Mouse (Mus musculus) MEL (cell line): Measurements from ENCODE around the gene Maml3. TPM values are rescaled to one million over a fixed set of nuclear protein-coding genes. Genes with fewer than 3 reads are reported as not detected.

Experiments
- DNase-seq: peaks from one replicate; pipeline ENCODE4 v3.0.0; 2011; ENCODE audit warnings: low read depth, low spot score
- H3K27ac ChIP-seq: 2 replicates; pipeline ENCODE4 v1.5.1; 2012; ENCODE audit warnings: low read depth, mild to moderate bottlenecking, control low read depth, low read length, moderate library complexity; ENCODE audit not compliant: control insufficient read depth
- H3K27me3 ChIP-seq, 2 experiments: fragments of 150-350 bp in 1 of 2; sonication (generic) in 1 of 2; 2 replicates each; pipeline ENCODE4 v1.6.1; 2012; ENCODE audit warnings: low read length in 2 of 2, mild to moderate bottlenecking in 2 of 2, improper control_type of control experiment in 1 of 2, moderate library complexity in 1 of 2; ENCODE audit not compliant: insufficient read depth in 2 of 2, control insufficient read depth in 1 of 2
- H3K36me3 ChIP-seq, 2 experiments: 2 replicates each; pipeline ENCODE4 v1.6.1; 2012 to 2014; ENCODE audit warnings: low read length in 2 of 2, improper control_type of control experiment in 1 of 2, inconsistent platforms in 1 of 2, mild to moderate bottlenecking in 1 of 2; ENCODE audit not compliant: insufficient read depth in 2 of 2, control insufficient read depth in 1 of 2
- H3K4me1 ChIP-seq, 2 experiments: fragments of 150-350 bp in 1 of 2; sonication (generic) in 1 of 2; 2 replicates each; pipeline ENCODE4 v1.6.1; 2012; ENCODE audit warnings: low read length in 2 of 2, improper control_type of control experiment in 1 of 2, mild to moderate bottlenecking in 1 of 2; ENCODE audit not compliant: insufficient read depth in 2 of 2, control insufficient read depth in 1 of 2
- H3K4me3 ChIP-seq, 2 experiments: fragments of 150-350 bp in 1 of 2; sonication (generic) in 1 of 2; 2 replicates each; pipeline ENCODE4 v1.5.1; 2012; ENCODE audit warnings: low read depth in 2 of 2, low read length in 2 of 2, mild to moderate bottlenecking in 2 of 2, moderate library complexity in 2 of 2, control low read depth in 1 of 2, improper control_type of control experiment in 1 of 2; ENCODE audit not compliant: control insufficient read depth in 1 of 2, insufficient read depth in 1 of 2
- H3K79me2 ChIP-seq: 2 replicates; pipeline ENCODE4 v1.6.1; 2012; ENCODE audit warnings: mild to moderate bottlenecking, low read length, moderate library complexity; ENCODE audit not compliant: control insufficient read depth, poor library complexity, insufficient read depth
- H3K9ac ChIP-seq: 2 replicates; pipeline ENCODE4 v1.6.1; 2012; ENCODE audit warnings: low read depth, mild to moderate bottlenecking, control low read depth, low read length, moderate library complexity; ENCODE audit not compliant: control insufficient read depth, poor library complexity, severe bottlenecking
- H3K9me3 ChIP-seq: fragments of 150-350 bp; sonication (generic); replicated peaks from 2 replicates; pipeline ENCODE4 v1.6.1; 2012; ENCODE audit warnings: mild to moderate bottlenecking, low read length, improper control_type of control experiment, moderate library complexity; ENCODE audit not compliant: insufficient read depth
- CTCF ChIP-seq, 3 experiments: IDR thresholded peaks in 2 of 3; conservative IDR thresholded peaks in 1 of 3; 2 replicates each; pipeline ENCODE4 v1.5.1; 2011 to 2012; ENCODE audit warnings: low read length in 3 of 3, low read depth in 2 of 3, mild to moderate bottlenecking in 2 of 3, improper control_type of control experiment in 1 of 3, inconsistent platforms in 1 of 3, mixed read lengths in 1 of 3, moderate library complexity in 1 of 3; ENCODE audit not compliant: control insufficient read depth in 1 of 3, insufficient read depth in 1 of 3, poor library complexity in 1 of 3, severe bottlenecking in 1 of 3
- E2F4 ChIP-seq: IDR thresholded peaks from 2 replicates; pipeline ENCODE4 v1.6.1; 2011; ENCODE audit warnings: low read depth, low read length, improper control_type of control experiment, borderline replicate concordance
- ELF1 ChIP-seq: IDR thresholded peaks from 2 replicates; pipeline ENCODE4 v1.6.1; 2014; ENCODE audit warnings: low read depth, mild to moderate bottlenecking, inconsistent platforms, low read length, improper control_type of control experiment, moderate library complexity
- EP300 ChIP-seq, 2 experiments: IDR thresholded peaks; 2 replicates each; pipeline ENCODE4 v1.6.1; 2011; ENCODE audit warnings: improper control_type of control experiment in 2 of 2, low read length in 2 of 2, low read depth in 1 of 2, mild to moderate bottlenecking in 1 of 2
- HCFC1 ChIP-seq: IDR thresholded peaks from 2 replicates; pipeline ENCODE4 v1.6.1; 2012; ENCODE audit warnings: low read depth, mild to moderate bottlenecking, inconsistent platforms, low read length, improper control_type of control experiment, moderate library complexity
- KAT2A ChIP-seq: conservative IDR thresholded peaks from 2 replicates; pipeline ENCODE4 v1.6.1; 2012; ENCODE audit warnings: low read depth, low read length, improper control_type of control experiment, inconsistent platforms
- MAX ChIP-seq: IDR thresholded peaks from 2 replicates; pipeline ENCODE4 v1.6.1; 2011; ENCODE audit warnings: low read length, improper control_type of control experiment
- MEF2A ChIP-seq: IDR thresholded peaks from 2 replicates; pipeline ENCODE4 v1.6.1; 2014; ENCODE audit warnings: low read depth, mild to moderate bottlenecking, inconsistent platforms, low read length, improper control_type of control experiment; ENCODE audit not compliant: poor library complexity, insufficient replicate concordance, severe bottlenecking; ENCODE audit errors: extremely low read depth
- MYC ChIP-seq: IDR thresholded peaks from 2 replicates; pipeline ENCODE4 v1.6.1; 2011; ENCODE audit warnings: low read depth, mild to moderate bottlenecking, low read length, improper control_type of control experiment, moderate library complexity
- NRF1 ChIP-seq: IDR thresholded peaks from 2 replicates; pipeline ENCODE4 v1.6.1; 2014; ENCODE audit warnings: low read depth, mild to moderate bottlenecking, inconsistent platforms, low read length, improper control_type of control experiment, moderate library complexity; ENCODE audit not compliant: poor library complexity, insufficient read depth, severe bottlenecking
- POLR2AphosphoS2 ChIP-seq: IDR thresholded peaks from 2 replicates; pipeline ENCODE4 v1.6.1; 2011; ENCODE audit warnings: low read length, improper control_type of control experiment
- RAD21 ChIP-seq: IDR thresholded peaks from 2 replicates; pipeline ENCODE4 v1.6.1; 2011; ENCODE audit warnings: mild to moderate bottlenecking, low read depth, low read length, improper control_type of control experiment
- TAL1 ChIP-seq: IDR thresholded peaks from 2 replicates; pipeline ENCODE4 v1.6.1; 2012; ENCODE audit warnings: mild to moderate bottlenecking, inconsistent platforms, low read length, moderate library complexity, mixed read lengths
- TCF12 ChIP-seq: IDR thresholded peaks from 2 replicates; pipeline ENCODE4 v1.6.1; 2014; ENCODE audit warnings: low read depth, mild to moderate bottlenecking, inconsistent platforms, low read length, improper control_type of control experiment, moderate library complexity
- UBTF ChIP-seq: IDR thresholded peaks from 2 replicates; pipeline ENCODE4 v1.6.1; 2012; ENCODE audit warnings: low read depth, mild to moderate bottlenecking, inconsistent platforms, low read length, improper control_type of control experiment, moderate library complexity, borderline replicate concordance; ENCODE audit not compliant: insufficient read depth
- ZKSCAN1 ChIP-seq: IDR thresholded peaks from 2 replicates; pipeline ENCODE4 v1.6.1; 2012; ENCODE audit warnings: low read depth, mild to moderate bottlenecking, inconsistent platforms, low read length, improper control_type of control experiment, moderate library complexity
- ZMIZ1 ChIP-seq: IDR thresholded peaks from 2 replicates; pipeline ENCODE4 v1.6.1; 2012; ENCODE audit warnings: low read depth, mild to moderate bottlenecking, inconsistent platforms, low read length, improper control_type of control experiment, moderate library complexity
- polyA plus RNA-seq, 2 experiments: library from polyadenylated mRNA; stranded (reverse) in 1 of 2; unstranded in 1 of 2; fragments of >175 nt in 1 of 2; fragments of >200 nt in 1 of 2; gene quantifications; 2 replicates each; pipeline versions ENCODE4 v1.2.1 to v1.2.4; 2012; ENCODE audit warnings: low replicate concordance in 2 of 2, low read depth in 1 of 2; ENCODE audit not compliant: insufficient read length in 2 of 2, insufficient read depth in 1 of 2, missing spikeins in 1 of 2
- total RNA-seq: library from RNA; depleted of rRNA; stranded (reverse); fragments of 300-350 nt; gene quantifications from 2 replicates; pipeline ENCODE4 v1.2.3, GENCODE M21; 2012

The Maml3 gene
- total and polyA plus RNA-seq, 3 experiments: 2.0 to 4.1 TPM; not detected in 1

- Histone ChIP-seq H3K36me3 (peaks cover 0 to 6% of the 10 kb centered on the region in 2 experiments; a peak in 1 of 4 replicates), H3K9ac (no peak overlapping the region), H3K27me3 (no peaks in the 10 kb centered on the region), H3K27ac (no peak overlapping the region), H3K4me1 (peaks cover 0 to 12% of the 10 kb centered on the region in 2 experiments; a peak in 1 of 4 replicates), H3K79me2 (no peaks in the 10 kb centered on the region), H3K9me3 (no peaks in the 10 kb centered on the region), H3K4me3 (no peak overlapping the region)
- TF ChIP-seq CTCF (IDR thresholded peaks at IDR 0.05 in 2 of 3, conservative IDR thresholded peaks at IDR 0.05 in 1 of 3; ENCODE audit: control insufficient read depth in 1 of 3, insufficient read depth in 1 of 3, low read depth in 2 of 3, low read length in 3 of 3, poor library complexity in 1 of 3, severe bottlenecking in 1 of 3) (no peak), EP300 (IDR thresholded peaks at IDR 0.05; ENCODE audit: low read depth in 1 of 2, low read length in 2 of 2) (no peak), MAX (no peak), TCF12 (no peak)
- no peak for DNase-seq
Measured at GRCm38 (mm10) chr3:51719982-51720381, 384.9 kb downstream of the Maml3 start.

- Histone ChIP-seq H3K4me3 (no peak overlapping the region), H3K9me3 (no peaks in the 10 kb centered on the region), H3K4me1 (peaks cover 0 to 13% of the 10 kb centered on the region in 2 experiments; a peak in 1 of 4 replicates), H3K9ac (no peak overlapping the region), H3K79me2 (no peaks in the 10 kb centered on the region), H3K27ac (no peak overlapping the region), H3K36me3 (peaks cover 0 to 8% of the 10 kb centered on the region in 2 experiments; a peak in 2 of 4 replicates), H3K27me3 (no peaks in the 10 kb centered on the region)
- DNase-seq: peak; percentile 54
- TF ChIP-seq NRF1 (no peak), TAL1 (no peak), KAT2A (no peak)
Measured at GRCm38 (mm10) chr3:51719373-51719772, 385.5 kb downstream of the Maml3 start.

GRCm38 (mm10) chr3:51717909-51718308, 387.0 kb downstream of the Maml3 start:
- no peak overlapping the region for H3K4me3 ChIP-seq
- DNase-seq: no peak

More at GRCm38 (mm10) chr3:51717909-51718308, 387.0 kb downstream of the Maml3 start:
- Histone ChIP-seq H3K27ac (no peak overlapping the region), H3K9me3 (no peaks in the 10 kb centered on the region)
- TF ChIP-seq POLR2AphosphoS2 (no peak), ZKSCAN1 (no peak), ZMIZ1 (no peak), MEF2A (no peak), MYC (no peak), E2F4 (no peak), HCFC1 (no peak), UBTF (no peak), ELF1 (no peak), RAD21 (no peak)
- TF ChIP-seq, all 39 proteins: peak for 0
- Histone ChIP-seq H3K4me1 (peaks cover 2 to 16% of the 10 kb centered on the region in 2 experiments; a peak in 3 of 4 replicates), H3K79me2 (no peaks in the 10 kb centered on the region), H3K36me3 (peaks cover 0 to 11% of the 10 kb centered on the region in 2 experiments; a peak in 2 of 4 replicates), H3K27me3 (no peaks in the 10 kb centered on the region), H3K9ac (no peak overlapping the region)
